Mouse (Mus musculus) hematopoietic stem cell, adult 5-6 weeks (primary cell): Measurements from ENCODE around the gene Nt5c. TPM values are rescaled to one million over a fixed set of nuclear protein-coding genes. Genes with fewer than 3 reads are reported as not detected.
A peak's percentile ranks its signal among the peaks of the same experiment; 100 is the strongest.
"Not testable (repeated sequence)": the region's sequence is repeated elsewhere in the genome, so short reads cannot be mapped to it uniquely, and the experiment has no call there.

Experiments used
- ATAC-seq, 2 experiments: fragments of 125-278 bp in 1 of 2; replicated peaks in 1 of 2; 2 replicates each; pipeline ENCODE4 v1.8.0; 2016 to 2017; ENCODE audit warnings: inconsistent platforms in 2 of 2, mild to moderate bottlenecking in 2 of 2, moderate number of reproducible peaks in 2 of 2, low read depth in 1 of 2, moderate TSS enrichment in 1 of 2; ENCODE audit not compliant: low FRiP score in 2 of 2, poor library complexity in 2 of 2, severe bottlenecking in 2 of 2, insufficient read depth in 1 of 2, low TSS enrichment in 1 of 2
- total RNA-seq: library from RNA; stranded (forward); fragments of 172-1452, 232-1000 nt; gene quantifications from 2 replicates; pipeline ENCODE4 v1.2.3, GENCODE M21; 2017

Nt5c gene
- 62.3 and 99.8 TPM in 2 replicates for total RNA-seq

DNA sequence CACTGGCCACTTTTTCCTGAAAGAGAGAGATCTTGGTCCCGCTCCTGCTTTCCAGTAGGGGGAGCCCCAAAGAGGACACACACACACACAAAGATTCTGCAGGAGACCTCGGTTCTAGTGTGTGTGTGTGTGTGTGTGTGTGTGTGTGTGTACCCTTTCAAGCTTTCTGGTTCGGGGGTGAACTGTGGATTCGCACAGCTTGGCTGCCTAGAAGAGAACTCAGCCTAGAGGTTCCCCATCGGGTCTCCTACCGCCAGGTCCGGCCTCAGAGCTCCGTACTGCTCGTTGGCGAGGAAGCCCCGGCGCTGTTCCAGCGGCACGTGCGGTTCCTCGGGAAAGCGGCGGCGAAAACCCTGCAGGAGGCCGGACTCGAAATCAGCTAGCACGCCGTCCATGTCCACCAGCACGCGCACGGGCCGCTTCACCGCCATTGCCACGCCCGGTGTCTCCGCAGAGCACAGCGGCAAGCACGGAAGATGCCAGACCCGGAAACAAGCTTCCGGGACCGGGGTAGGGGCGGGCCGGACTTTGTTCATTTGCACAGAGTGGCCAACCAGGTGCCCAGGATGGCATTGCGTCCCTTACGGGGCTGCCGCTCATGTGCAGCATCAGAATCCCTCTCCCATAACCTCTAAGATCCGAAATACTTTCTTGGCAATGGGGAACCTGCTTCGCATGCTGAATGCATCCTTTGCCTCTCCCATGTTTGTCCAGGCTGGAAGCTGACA, at the start of gene Nt5c:
Nt5c (minus strand) TSS at position 507 of the 728 bp plus-strand sequence.
- peak; percentile 81 to 96 for ATAC-seq

DNA sequence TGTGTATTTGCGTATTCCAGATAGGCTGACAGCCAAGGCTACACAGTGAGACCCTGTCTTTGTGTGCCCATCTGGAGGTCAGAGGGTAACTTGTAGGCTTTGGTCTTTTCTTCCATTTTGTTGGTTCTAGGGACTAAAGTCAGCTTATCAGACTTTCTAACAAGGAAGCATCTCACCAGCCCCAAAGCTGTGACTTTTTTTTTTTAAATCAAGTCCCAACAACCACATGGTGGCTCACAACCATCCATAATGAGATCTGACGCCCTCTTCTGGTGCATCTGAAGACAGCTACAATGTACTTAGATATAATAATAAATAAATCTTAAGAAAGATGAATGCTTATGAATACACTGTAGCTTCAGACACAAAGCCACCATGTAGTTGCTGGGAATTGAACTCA, 46.4 kb upstream of the Nt5c start:
- ATAC-seq, result no peak

- no peak for ATAC-seq
Measured at GRCm38 (mm10) chr11:115536856-115537568, 45.4 kb upstream of the Nt5c start.

DNA sequence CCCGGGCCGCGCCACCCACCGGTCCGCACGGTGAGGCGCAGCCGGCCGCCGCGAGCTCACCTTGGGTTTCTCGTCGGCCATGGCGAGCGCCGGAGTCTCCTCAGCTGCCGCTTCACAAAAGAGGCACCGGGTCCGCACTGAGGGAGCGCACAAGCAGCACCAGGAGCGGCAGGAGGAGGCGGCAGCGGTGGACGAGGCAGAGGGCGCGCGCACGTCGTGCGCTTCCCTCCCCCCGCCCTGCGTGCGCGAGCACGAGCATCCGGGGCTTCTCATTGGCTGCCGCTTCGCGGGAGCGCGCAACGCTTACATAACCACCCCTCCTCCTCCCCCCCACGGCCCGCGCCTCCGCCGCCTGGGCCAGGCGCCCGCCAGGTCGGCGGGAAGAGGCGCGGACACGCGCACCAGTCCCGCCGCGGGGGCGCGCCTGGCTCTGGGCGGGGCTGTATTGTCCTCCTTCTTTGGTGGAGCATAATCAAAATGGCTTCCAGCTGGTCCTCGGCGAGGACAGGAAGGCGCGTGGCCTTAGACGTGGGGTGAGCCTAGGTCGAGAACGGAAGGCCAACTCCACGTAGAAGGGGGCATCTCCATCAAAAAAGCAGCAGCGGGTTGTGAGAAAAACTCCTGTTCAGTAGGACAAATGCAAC, 44.5 kb upstream of the Nt5c start, which contains the start of gene Sumo2:
Sumo2 (minus strand) TSS at position 239 of the 644 bp plus-strand sequence.
- peak; percentile 86 to 88 for ATAC-seq

DNA sequence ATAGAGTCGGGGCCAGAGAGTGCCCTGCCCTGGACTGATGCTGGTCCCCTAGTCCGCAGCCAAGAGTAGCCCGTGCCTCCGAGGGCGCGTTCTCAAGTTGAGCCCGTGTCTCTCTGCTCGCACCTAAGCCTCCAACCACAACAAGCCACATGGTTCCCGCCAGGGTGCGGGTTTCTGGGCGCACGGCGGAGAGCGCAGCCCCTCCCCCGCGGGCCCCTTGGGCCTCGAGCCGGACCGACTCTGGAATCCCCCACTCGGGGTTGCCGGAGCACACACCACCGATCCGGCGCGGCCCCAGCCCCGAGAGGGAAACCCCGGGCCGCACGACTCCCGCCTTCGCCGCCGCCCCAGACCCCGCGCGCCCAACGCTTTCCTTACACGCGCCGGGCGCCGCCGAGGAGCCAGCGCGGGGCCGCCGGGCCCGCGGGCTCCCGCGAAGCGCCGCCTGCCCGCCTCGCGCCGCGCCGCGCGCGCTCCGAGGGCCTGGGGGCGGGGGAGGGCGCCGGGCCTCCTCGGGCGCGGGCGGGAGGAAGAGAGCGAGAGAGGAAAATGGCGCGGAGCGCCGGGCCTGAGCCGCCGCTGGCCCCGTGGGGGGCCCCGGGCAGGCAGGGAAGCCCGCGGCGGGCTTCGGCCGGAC, 43.9 kb upstream of the Nt5c start:
- peak in 1 of 2 experiments; percentile 21; a peak in 3 of 4 replicates for ATAC-seq

DNA sequence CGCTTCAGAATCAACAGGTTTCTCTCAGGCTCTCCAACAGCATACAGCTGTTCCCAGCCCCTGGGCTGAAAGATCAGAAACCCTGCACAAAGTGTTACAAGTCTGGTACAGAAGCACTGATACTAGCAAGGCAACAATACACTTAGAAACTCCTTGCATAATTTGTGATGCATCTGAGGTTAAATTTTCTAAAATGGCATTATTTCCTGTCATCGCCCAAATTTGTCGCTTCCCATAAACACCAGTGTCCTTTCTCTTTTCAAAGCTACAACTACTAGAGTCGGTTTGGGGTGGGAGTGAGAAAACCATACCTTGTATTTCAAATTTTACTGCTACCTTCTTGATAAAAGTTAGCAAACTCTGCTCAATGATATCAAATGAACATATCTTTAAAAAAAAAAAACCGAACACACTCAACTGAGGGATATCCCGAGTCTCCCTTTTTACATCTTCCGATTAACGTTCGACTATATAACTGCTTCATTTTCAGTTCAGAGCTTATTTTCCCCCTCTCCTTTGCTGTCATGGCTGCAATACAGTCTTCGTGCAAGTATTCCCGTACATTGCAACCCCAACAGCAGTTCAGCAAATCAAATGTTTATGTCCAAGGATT, 43.2 kb upstream of the Nt5c start:
- no peak for ATAC-seq

DNA sequence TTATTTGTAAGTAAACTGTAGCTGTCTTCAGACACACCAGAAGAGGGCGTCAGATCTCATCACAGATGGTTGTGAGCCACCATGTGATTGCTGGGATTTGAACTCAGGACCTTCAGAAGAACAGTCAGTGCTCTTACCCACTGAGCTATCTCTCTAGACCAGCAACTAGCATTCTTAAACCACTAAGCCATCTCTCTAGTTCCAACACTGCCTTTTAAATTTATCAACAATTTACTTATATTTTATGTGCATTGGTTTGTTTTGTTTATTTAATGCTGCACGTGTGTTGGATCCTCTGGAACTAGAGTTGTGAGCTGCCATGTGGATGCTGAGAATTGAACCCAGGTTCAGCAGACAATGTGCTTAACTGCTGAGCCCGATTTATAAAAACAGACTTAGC, 34.8 kb upstream of the Nt5c start:
- not testable (repeated sequence) for ATAC-seq

DNA sequence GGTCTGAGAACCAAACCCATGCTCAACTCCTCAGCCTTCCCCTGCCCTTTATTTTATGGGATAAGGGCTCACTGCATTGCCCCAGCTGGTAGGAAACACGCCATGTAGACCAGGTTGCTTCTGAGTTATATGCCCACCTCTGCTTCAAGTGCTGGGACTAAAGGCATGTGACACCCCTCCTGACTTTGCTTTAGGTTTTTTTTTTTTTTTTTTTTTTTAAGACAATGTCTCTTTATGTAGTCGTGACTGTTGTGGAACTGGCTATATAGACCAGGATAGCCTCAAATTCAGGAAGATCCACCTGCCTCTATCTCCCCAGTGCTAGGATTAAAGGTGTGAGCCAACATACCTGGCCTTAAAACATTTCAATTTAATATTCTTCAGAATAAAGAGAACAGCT, 31.0 kb upstream of the Nt5c start:
- no peak for ATAC-seq

- ATAC-seq, result no peak
Measured at GRCm38 (mm10) chr11:115522238-115522637, 30.6 kb upstream of the Nt5c start.

- ATAC-seq, result no peak
Measured at GRCm38 (mm10) chr11:115521080-115521479, 29.4 kb upstream of the Nt5c start.

- ATAC-seq, result no peak
Measured at GRCm38 (mm10) chr11:115520218-115520617, 28.6 kb upstream of the Nt5c start.

GRCm38 (mm10) chr11:115519581-115519980, 27.9 kb upstream of the Nt5c start:
- no peak for ATAC-seq

DNA sequence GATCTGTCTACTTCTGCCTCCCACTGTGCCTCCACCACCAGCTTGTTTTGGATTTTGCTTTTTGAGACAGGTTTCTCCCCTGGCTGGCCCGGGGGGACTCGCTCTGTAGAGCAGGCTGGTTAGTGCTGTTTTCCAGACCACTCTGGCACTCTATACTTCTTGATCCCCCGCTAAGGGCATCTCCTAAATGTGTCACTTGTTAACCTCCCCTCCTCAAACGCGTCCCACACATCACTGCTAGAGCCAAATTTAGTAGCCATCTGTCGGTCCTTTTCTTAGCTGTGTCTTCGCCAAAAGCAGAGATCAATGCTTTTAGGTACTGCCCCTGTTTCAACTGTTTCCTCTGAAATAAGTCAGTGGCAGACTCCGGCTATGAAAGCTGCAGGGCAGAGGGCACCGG, 27.0 kb upstream of the Nt5c start:
- ATAC-seq, result no peak

DNA sequence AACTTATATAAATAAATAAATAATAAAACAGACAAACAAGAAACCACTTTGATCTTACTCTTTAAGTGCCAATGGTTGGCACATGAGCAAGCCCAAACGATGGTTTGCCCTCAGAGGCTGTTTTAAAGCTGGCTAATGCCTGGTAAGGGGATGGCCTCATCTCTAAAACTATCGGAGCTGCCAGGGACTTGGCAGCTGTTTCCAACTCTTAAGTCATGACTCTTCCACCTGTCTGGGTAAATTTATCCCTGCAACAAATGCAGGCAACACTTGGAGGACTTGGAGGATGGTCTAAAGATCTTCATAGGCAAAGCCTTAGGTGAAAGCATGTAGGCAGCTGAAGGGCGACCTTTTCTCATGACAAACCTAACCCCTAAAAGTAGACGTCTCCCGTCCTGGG, 25.3 kb upstream of the Nt5c start:
- no peak for ATAC-seq

DNA sequence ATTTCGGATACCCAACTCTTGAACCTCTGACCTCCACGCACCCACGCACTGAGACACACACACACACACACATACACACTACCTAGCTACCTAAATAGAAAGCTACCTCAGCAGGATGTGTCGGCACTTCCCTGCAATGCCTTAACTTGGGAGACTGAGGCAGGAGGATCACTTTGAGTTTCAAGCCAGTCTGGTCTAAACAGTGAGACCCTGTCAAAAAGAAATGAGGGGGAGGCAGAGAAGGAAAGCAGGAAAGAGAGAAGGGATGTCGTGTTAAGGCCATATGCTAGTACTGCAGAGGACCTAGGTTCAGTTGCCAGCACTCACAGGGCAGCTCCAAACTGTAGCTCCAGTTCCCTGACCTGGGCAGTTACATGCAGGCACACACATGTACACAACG, 23.4 kb upstream of the Nt5c start:
- no peak for ATAC-seq

DNA sequence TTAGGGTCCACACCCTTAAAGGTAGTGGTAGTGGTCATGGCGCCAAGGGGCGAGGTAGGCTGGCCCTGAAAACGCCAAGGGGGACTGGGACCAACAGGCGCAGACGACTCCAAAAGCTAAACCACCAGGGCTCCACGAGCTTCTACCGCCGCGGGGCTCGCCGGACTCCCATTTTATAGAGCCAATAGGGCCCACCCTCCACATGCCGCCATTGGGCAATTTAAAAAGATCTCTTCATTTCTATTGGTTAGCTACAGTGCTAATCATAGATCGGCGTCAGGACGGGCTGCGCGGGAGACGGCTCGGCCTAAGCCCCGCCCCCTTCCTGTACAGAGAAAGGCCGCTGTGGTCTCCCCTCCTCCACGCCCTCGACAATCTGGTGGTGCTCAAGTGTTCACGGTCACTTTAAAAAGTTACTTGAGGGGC, 22.6 kb upstream of the Nt5c start, which contains the start of gene Jpt1:
Jpt1 (minus strand) TSS at position 150 of the 426 bp plus-strand sequence.
- ATAC-seq, result peak; percentile 94 to 96
